Mouse (Mus musculus) cerebellum, adult 9-11 months (tissue): ENCODE measurements around the gene Ang2.
"Not testable (repeated sequence)": the region's sequence is repeated elsewhere in the genome, so short reads cannot be mapped to it uniquely, and the experiment has no call there.

ENCODE experiments used
- DNase-seq: peaks from one replicate; pipeline ENCODE4 v3.0.0; 2022

Gene Ang2

DNA sequence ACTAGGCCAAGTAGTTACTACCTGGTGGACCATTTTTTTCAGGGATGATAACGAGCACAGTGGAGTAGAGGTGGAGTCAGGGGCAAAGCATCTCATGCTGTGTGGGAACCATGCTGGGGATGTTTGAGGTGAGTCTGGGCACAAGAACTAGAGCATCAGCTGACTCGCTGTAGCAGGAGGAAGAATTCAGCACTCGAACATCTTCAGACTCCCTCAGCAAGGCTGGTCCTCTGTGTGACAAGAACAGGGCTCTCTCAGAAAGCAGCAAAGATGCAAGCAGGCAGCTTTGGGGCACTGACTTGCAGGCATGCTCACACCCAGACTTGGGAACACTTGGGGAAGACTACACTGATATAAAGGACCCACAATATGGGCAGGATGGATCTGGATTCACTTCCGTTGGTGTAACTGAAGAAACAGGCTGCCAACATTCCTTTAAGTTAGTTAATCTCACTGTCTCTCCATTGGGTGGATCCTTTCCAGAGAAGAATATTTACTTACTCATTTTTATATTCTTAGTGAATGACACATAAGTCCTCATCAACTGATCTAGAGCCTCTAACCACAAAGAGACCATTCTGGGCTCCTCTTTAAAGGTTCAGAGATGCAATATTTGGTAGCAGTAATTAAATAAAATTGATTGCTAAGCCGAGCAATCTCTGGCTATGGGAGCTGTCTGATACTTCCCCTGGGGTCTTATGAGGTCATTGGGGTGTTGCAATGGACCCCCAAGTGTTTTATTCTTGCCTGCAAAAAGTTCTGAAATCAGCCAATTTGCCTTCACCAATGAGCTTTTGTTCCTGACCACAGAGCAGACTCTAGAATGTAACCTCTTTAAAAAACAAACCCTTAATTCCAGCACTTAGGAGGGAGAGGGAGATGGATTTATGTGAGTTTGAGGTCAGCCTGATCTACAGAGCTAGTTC, at the start of gene Ang2:
Ang2 (minus strand) TSS at position 51 of the 926 bp plus-strand sequence.
- no peak for DNase-seq

DNA sequence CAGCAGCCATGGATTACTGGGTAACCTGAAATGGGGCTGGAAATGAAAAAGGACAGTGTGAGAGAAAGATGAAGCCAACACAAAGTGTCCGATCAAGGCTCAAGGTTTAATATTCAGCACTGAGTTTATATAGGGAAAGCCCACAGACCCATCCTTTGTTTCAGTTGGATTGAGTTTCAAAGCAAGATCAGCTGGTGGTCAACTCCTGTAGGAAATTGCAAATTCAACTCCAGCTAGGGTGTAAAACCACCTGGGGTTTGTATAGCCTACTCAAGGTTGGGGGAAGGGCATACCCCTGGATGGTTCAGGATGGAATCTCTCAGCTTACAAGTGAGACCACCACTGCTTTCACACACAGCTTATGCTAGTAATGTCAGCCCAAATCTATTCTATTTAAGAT, 48.8 kb upstream of the Ang2 start:
- no peak for DNase-seq

DNA sequence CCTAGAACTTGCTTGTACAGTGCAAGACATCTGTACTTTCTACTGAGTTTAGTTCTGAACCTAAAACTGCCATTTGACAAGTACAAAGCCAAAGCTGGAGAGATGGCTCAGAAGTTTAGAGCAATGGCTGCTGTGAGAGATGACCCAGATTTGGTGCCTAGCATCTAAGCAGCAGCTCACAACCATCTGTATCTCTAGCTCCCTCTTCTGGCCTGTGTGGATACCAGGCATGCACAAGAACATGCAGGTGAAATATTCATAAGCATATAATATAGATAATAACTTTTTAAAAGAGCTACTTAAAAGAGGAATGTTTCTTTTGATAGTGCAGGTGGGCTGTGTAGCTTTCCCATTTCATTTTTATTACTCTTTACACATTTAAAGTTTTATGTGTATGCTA, 42.0 kb upstream of the Ang2 start:
- DNase-seq = peak; percentile 3

DNA sequence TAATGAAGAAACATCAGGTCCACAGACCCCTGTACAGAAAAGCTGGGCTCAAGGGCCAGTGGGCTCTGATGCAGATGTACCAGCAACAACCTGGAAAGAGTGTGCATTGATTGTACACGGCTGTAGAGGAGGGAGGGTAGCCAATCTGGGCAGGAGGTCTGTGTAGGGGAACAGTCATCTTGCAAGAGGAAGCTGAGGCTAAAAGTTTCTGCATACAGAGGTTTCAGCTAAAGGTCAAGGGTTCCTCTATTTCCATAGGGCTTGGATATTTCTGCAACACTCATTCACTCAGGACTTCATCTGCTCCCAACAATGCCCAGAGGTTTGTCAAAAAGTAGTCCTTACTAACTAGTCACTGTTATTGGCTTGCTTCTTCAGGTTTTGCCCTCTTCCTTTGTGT, 38.5 kb upstream of the Ang2 start:
- DNase-seq = not testable (repeated sequence)

DNA sequence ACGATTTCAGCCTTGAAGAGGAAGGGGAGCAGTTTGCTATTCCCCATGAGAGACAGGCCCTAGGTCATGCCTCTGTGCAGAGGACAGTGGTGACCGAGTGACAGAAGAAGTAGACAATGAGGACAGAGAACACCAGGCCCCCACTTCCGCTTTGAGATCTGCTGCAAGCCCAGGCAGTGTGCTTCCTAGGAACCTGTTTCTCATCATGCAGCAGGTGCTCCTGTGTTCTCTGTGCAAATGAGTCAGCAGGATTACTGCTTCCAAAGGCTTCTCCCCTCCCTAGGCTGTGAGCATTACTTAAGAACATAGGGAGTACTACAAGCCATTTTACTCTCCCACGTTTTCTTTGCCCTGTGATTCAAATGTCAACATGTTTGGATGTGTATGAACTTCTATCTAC, 30.7 kb upstream of the Ang2 start:
- not testable (repeated sequence) for DNase-seq

DNA sequence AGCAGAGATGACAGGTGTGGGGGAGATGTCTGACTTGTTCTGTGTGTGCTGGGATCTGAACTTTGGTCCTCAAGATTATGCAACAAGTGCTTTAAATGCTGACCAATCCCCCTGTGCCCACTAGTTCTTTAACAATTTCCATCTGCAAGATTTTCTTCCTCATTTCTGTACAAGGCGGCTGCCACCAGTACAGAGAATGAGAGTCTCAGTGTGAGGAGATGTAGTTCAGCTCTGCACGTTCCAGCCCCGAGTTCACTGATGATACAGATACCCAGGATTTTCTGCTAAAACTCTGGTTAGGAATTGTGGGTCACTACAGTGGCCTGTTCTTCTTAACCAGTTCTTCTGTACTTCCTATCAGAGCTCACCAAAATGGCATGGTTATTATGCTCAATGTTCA, 21.1 kb upstream of the Ang2 start:
- DNase-seq = not testable (repeated sequence)

DNA sequence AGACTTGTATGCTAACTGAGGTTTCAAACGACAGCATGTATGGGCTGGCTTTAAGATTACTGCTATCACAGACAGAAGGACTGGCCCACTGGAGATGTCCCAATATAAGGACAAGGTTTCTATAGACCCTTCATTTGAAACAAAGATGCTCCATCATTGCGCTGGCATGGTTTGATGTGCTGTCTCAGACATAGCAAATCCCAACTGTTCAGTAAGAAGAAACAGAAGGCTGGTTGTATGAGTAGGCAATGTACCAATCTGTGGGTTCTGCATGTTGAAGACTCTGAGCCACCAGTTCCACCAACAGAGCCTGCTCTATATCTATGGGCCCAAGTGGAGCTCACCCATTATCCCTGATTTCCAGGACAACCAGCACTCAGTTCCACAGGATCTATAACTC, 4.2 kb upstream of the Ang2 start, which contains the start of gene Ear14:
Ear14 (plus strand) TSS at position 277 of the 400 bp plus-strand sequence.
- DNase-seq = no peak

DNA sequence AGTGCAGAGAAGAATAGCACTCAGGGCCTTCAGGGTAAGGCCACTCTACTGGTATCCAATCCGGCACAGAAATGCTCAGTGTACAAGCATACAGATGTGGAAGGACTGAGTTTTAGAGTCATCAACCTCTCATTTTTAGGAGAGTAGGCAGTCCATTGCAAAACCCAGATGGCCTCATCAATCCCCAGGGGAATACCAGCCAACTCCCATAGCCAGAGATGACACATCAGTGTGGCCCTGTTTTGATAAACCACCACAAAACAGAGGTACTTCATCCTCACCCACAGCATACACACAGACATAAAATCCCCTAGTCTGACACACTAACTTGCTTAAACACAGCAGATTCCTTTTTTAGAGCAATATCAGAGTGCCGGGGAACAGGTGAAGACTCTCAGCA, 1.5 kb upstream of the Ang2 start:
- no peak for DNase-seq

DNA sequence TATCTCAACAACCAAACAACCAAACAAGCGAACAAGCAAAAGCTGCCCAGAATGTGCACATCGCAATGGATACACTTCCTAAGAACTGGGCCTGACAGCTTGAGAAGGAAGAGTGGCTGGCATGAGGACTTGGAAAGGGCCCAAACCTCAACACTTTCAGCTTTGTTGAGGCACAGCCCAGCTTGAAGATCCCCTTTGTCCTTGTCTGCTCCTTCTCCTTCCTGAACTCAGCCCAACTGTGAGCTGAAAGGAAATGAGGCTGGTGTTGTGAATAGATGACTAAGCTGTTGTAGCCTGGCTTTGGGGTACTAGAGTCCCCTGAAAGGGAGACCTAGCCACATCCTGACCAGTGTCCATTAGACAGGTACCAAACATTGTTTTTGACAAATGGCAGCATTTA, 1.1 kb upstream of the Ang2 start:
- DNase-seq = peak; percentile 9

DNA sequence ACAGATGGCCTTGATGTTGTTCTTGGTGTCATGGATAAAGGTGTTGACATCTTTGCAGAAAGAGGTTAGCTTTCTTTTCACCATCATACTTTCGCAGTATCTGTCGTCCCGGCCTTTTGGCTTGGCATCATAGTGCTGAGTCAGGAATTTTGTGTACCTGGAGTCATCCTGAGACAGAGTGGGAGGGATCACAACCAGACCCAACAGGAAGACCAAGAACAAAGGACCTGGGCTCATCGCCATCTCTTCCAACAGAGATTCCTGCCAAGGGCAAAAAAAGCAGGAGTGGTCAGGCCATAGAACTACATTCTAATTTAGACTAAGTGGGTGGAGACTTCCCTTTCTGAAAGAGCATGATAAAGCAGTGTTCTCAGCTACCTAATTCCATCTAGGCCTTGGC, 3.3 kb downstream of the Ang2 start:
- DNase-seq = no peak

DNA sequence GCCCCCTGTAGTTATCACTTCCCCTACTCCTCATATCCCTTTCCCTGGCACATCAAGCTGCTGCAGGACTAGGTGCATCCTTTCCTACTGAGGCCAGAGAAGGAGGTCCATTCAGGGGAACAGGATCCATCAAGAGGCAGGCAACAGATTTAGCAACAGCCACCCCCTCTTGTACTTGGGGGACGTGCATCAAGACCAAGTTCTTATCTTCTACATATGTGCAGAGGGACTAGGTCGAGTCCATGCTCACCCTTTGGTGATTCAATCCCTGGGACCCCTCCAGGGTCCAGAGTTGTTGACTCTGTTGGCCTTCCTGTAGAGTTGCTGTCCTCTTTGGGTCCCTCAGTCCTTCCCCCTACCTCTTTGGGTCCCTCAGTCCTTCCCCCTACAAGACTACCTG, 17.9 kb downstream of the Ang2 start:
- DNase-seq = not testable (repeated sequence)

DNA sequence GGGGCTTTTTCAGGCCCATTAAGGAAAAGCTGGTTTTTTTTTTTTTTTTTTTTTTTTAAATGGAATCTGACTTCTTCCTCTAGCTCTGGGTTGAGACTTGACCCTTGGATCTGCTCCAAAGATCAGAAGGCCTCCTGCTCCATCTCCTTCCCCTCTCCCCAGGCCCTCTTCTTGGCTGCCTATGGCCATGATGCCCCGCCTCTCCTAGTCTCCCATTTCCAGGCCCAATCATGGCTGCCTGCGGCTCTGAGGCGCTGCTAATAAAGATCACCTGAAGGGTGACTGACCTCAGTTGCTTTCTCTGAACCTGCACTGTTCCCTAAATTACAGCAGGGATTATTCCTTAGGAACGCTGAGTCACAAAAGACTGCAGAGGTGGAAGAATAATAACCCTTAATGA, 25.1 kb downstream of the Ang2 start:
- no peak for DNase-seq

DNA sequence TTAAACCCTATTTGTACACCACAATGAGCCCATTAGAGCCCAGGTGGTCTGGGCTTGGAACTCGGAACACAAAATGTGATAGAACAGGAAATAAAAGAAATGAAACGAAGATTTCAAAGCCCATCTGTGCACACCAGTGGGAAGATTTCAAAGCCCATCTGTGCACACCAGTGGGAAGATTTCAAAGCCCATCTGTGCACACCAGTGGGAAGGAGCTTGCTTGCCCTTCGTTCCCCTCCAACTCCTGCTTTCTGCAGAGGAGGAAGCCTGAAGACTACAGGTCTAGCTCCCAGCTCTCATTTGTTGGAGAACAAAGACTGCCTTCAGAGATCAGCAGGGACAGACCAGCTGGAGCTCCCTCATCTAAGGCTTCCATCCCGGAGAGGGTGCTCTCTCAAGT, 26.0 kb downstream of the Ang2 start:
- DNase-seq = not testable (repeated sequence)

DNA sequence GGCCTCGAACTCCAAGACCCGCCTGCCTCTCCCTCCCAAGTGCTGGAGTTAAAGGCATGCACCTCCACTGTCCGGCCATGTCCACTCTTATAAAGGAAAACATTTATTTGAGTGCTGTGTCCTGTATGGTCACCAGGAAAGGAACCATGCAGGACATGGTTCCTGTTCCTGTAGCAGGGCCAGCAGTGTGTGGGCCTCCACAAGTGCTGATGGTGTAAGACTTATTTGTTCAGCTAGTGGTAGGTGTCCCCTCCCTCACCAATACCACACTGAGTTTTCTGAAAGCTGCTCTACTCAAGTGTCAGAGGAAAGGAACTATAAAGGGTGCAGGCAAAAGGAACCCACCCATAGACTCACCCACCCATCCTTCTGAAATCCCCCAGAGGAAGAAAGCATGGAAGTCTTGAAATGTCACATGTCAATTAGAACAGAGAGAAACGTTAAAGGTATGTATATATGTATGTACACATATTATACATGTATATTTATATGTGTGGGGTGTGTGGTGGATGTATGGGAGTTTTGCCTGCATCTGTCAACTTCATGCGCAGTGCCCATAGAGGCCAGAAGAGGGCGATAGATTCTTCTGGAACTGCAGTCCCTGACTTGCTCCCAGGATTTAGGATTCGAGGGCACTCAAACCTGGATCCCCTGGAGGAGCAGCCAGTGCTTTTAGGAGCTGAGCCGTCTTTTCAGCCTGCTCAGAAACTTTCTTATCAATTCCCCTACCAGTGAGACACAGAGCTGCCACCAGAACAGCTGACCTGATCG, 26.7 kb downstream of the Ang2 start:
- DNase-seq = peak; percentile 11

DNA sequence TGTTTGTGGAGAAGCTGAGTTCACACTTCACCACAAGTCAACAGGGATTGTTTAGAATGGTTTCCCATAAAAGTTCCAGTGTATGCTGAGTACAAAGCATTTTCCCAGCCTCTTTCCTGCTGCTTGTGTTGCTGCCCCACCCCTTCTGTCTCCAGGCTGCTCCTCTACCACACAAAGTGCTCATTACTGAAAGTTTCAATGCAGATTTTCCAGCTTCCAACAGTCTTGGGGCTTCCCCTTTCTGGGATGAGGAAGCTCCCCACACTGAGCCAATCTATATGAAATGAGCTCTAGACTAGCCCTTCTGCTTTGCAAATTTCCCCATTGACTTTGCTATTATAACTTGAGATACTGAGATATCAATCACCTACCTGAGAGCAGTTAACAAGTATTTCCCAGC, 32.9 kb downstream of the Ang2 start:
- no peak for DNase-seq

DNA sequence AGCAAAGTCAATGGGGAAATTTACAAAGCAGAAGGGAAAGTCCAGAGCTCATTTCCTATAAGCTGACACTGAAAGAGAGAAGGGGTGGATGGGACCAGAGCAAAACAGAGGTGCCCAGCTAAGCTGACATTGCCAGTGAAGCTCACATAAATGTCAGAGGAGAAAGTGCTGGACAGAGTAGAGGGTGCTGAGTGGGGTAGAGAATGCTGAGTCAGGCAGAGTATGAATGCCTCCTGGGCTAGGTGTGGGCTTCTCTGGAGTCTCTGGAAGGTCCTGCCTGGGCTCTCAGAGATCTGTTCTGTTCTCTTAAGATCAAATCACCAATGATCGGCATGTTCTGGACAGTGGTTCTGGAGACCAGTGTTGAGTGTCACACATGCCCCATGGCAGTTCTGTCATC, 33.5 kb downstream of the Ang2 start:
- DNase-seq = no peak

DNA sequence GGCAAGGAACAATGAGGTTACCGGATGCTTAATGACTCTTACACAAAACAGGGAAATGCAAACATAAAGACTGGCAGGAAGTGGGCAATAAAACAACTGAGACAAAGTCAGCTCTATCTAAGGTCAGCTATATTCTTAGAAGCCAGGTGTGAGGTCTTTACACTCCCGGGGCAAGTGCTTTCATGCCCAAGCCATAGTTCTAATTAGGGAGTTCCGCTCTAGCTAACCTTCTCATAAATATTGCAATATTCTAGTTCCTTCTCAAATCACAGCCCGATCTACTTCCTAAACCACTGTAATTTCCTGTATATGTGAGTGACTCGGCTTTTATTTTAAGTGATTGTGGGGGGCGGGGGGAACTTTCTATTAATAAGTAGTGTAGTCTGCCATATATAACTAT, 35.6 kb downstream of the Ang2 start:
- DNase-seq = not testable (repeated sequence)

DNA sequence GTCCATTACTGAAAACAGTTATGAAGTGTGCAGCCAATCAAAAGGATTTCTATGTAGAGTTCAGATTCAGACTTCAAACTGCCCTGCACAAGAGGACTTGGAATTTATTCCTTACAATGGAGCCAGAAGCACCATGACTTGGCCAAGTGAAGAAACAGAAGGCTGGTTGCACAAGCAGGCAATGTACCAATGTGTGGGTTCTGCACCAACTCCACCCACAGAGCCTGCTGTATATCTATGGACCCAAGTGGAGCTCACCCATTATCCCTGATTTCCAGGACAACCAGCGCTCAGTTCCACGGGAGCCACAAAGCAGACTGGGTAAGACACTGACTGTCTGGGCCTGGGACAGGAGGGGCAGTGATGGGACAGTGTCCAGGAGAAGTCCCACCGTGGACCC, 37.0 kb downstream of the Ang2 start, which contains the start of gene Rnase2b:
Rnase2b (plus strand) TSS at position 285 of the 400 bp plus-strand sequence.
- not testable (repeated sequence) for DNase-seq

DNA sequence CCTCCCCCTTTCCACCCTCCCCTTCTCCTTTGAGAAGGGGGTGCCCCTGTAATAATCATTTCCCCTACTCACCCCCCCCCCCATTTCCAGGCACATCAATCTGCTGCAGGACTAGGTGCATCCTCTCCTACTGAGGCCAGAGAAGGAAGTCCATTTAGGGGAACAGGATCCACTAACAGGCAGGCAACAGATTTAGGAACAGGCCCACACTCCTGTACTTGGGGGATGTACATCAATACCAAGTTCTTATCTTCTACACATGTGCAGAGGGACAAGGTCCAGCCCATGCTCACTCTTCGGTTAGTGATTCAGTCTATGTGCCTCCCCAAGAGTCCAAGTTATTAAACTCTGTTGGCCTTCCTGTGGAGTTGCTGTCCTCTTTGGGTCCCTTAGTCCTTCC, 41.9 kb downstream of the Ang2 start:
- no peak for DNase-seq

DNA sequence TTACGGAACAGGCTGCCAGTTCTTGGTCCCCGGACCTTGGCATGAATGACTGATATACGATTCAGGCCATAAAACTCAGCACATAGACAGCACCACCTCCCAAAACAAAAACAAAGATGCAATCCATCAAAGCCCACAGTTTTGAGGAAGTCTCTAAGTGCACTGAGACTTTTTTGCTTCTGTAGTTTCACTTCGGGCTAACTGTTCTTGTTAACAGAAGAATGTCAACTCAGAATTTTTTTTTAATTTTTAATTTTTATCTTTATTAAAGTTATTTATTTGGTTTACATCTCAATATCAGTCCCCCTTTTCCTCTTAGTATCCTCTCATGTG, 42.2 kb downstream of the Ang2 start:
- DNase-seq = no peak

DNA sequence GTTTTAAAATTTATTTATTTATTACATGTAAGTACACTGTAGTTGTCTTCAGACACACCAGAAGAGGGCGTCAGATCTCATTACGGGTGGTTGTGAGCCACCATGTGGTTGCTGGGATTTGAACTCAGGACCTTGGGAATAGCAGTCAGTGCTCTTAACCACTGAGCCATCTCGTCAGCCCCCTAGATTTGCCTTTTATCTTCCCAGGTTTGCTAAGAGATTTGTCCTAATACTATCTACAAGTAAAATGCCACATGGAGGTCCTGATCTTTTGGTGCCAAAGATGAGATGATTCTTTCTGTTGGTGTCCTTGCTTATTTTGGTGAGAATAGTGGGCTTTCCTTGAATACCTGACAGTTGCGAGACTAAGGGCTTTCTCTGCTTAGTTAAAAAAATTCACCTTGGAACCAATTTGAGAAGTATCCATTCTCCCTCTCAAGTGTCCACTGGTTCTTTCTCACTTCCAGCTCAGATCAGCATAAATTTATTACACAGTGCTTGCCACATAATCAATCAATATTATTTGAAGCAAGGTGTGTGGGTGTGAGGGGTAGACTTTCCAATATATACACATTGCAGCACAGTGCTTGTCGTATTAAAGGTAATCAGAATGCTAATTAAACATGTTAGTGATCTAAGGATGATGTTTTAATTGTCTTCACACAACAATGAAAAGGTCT, 42.8 kb downstream of the Ang2 start:
- no peak for DNase-seq

DNA sequence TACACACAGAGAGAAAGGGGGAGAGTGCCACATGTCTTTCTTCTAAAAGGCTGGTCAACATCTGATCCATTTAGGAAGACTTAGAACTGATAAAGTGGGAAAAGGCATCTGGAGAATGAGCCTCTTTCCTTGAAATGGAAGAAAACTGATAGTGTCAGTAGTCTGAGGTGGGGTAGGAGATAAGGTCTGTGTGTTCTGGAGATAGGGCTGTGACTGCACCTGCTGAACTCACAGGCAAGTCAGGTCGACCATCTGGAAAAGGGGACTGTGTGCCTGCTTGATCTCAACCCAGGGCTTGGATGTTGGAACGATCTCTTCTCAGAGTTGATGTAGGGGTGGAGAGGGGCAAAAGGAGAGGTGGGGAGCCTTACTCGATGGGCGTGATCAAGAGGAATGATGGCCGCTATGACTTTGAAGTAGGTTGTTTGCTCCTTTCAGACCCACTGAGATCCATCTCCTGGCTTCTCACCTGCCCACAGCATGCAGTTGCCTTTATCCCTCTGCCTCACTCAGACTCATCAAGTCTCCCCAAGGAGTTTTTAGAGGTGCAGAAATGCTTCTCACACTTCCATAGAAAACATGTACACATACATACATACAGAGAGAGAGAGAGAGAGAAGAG, 46.6 kb downstream of the Ang2 start:
- no peak for DNase-seq
